Mouse (Mus musculus) cerebellum, adult 2 months (tissue): ENCODE measurements around the gene Idh1. TPM values are rescaled to one million over a fixed set of nuclear protein-coding genes. Genes with fewer than 3 reads are reported as not detected.

Experiments
- DNase-seq, 2 experiments: peaks; one replicate each; pipeline ENCODE4 v3.0.0; 2021
- H3K27ac ChIP-seq: fragments of 200-500 bp; 2 replicates; pipeline ENCODE4 v1.5.1; 2012; ENCODE audit warnings: low read length, control low read depth, inconsistent platforms; ENCODE audit not compliant: insufficient read depth
- H3K27me3 ChIP-seq: fragments of 200-500 bp; 2 replicates; pipeline ENCODE4 v1.6.1; 2012; ENCODE audit warnings: inconsistent platforms, mild to moderate bottlenecking, low read length, moderate library complexity; ENCODE audit not compliant: control insufficient read depth, insufficient read depth
- H3K4me1 ChIP-seq: fragments of 200-500 bp; 2 replicates; pipeline ENCODE4 v1.6.1; 2011; ENCODE audit warnings: low read length; ENCODE audit not compliant: control insufficient read depth, insufficient read depth
- H3K4me3 ChIP-seq: fragments of 200-500 bp; replicated peaks from 2 replicates; pipeline ENCODE3; 2011; ENCODE audit warnings: mild to moderate bottlenecking, low read depth, low read length, control low read depth; ENCODE audit not compliant: insufficient read depth
- CTCF ChIP-seq: fragments of 200-500 bp; IDR thresholded peaks from 2 replicates; pipeline ENCODE4 v1.5.1; 2011; ENCODE audit warnings: low read depth, mild to moderate bottlenecking, control low read depth, low read length, moderate library complexity, borderline replicate concordance; ENCODE audit not compliant: insufficient read depth
- POLR2A ChIP-seq: fragments of 200-500 bp; IDR thresholded peaks from 2 replicates; pipeline ENCODE4 v1.6.1; 2011; ENCODE audit warnings: low read length, control low read depth, borderline replicate concordance; ENCODE audit not compliant: insufficient read depth
- WGBS: fragments of 180-500 bp; shearing (Covaris S2); methylation state at CpG from one replicate; pipeline ENCODE4 v1.1.7; 2018; 5-methylcytosine and 5-hydroxymethylcytosine counted together
- polyA plus RNA-seq: library from polyadenylated mRNA; depleted of rRNA; stranded (reverse); fragments of >200 nt; gene quantifications from 2 replicates; pipeline ENCODE4 v1.2.3, GENCODE M21; 2012; rRNA removed

Idh1 gene
- polyA plus RNA-seq, 1 experiment: 35.3 TPM

DNA sequence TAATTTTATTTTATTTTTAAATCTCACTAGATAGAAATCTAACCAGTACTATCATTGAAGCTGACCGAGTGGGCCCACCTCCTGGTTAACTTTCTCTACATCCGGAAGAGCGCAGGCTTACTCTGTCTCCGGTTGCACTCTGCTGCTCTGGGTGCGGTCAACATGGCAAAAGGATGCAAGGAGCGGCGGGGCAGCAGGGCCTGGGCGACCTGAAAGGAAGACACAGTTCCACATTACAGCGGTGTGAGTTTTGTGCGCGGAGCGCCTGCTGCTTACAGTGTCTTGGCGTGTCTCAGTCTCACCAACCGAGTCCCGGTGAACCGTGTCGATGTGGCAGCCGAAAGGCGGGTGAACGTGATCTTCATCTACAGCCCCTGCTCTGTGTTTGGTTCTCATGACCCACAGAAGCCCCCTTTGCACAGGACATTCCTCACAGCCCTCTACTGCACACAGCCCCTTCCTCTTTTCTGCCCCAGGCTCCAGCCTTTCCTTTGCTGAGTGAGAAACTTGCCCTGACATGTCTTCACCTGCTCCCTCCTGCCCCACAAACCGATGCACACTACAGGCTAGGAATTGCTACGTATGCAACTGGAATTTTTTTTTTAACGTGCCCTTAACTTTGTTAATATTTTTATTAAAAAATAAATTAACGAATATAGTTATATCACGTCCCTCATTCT lies 76.4 kb downstream of the Idh1 start:
- 76% methylated on average over 25 of the region's 25 CpGs for WGBS
- Histone ChIP-seq H3K27ac (no peak overlapping the region), H3K4me1 (no peaks in the 10 kb centered on the region), H3K4me3 (no peak overlapping the region), H3K27me3 (no peaks in the 10 kb centered on the region)
- TF ChIP-seq CTCF (no peak), POLR2A (no peak)
- no peak for DNase-seq

DNA sequence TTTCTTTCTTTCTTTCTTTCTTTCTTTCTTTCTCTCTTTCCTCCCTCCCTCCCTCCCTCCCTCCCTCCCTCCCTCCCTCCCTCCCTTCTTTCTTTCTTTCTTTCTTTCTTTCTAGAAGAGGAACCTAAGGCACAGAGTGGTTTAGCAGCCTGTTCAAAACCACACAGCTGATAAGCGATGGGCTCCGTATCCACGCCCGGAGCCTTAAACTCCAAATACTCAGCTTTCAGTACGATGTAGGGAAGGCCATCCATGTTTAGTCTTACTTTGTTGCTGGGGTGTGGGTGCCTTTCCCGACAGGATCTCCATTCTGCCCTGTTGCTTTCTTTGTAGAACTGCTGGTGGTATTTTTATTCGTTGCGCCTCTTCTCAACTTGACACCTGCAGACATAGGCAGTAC lies 77.1 kb downstream of the Idh1 start:
- Histone ChIP-seq H3K4me3 (no peak overlapping the region), H3K27ac (no peak overlapping the region), H3K4me1 (no peaks in the 10 kb centered on the region), H3K27me3 (no peaks in the 10 kb centered on the region)
- no peak for TF ChIP-seq POLR2A
- TF ChIP-seq CTCF: no peak
- DNase-seq: no peak
- WGBS: 93% methylated on average over 8 of the region's 8 CpGs

Other genes starting within 250 kb of the Idh1 start
- gene Plekhm3, start 229.7 kb downstream of the Idh1 start, polyA plus RNA-seq: 14.5 and 16.1 TPM in 2 replicates
- not detected in 2 replicates for gene Akr1cl, start 153.7 kb downstream of the Idh1 start, polyA plus RNA-seq
- not detected in 2 replicates for gene Cryge, start 135.4 kb downstream of the Idh1 start, polyA plus RNA-seq
- gene Crygd, start 123.0 kb downstream of the Idh1 start, polyA plus RNA-seq: not detected in 2 replicates
- not detected in 2 replicates for gene Crygc, start 112.8 kb downstream of the Idh1 start, polyA plus RNA-seq
- not detected in 2 replicates for gene Crygb, start 104.2 kb downstream of the Idh1 start, polyA plus RNA-seq
- 0.44 and 0.57 TPM in 2 replicates for gene Cryga, start 83.1 kb downstream of the Idh1 start, polyA plus RNA-seq
- 0.82 and 1.0 TPM in 2 replicates for gene Gm28845, start 66.9 kb downstream of the Idh1 start, polyA plus RNA-seq
- 2.2 and 3.1 TPM in 2 replicates for gene D630023F18Rik, start 63.3 kb downstream of the Idh1 start, polyA plus RNA-seq
- 12.9 and 14.3 TPM in 2 replicates for gene Pikfyve, start 183 bp upstream of the Idh1 start, polyA plus RNA-seq
- gene Pth2r, start 95.6 kb upstream of the Idh1 start, polyA plus RNA-seq: 0.38 and 0.40 TPM in 2 replicates